Comparison of ENCODE assay signal across 16 mouse cellular contexts in the genomic region with DNA sequence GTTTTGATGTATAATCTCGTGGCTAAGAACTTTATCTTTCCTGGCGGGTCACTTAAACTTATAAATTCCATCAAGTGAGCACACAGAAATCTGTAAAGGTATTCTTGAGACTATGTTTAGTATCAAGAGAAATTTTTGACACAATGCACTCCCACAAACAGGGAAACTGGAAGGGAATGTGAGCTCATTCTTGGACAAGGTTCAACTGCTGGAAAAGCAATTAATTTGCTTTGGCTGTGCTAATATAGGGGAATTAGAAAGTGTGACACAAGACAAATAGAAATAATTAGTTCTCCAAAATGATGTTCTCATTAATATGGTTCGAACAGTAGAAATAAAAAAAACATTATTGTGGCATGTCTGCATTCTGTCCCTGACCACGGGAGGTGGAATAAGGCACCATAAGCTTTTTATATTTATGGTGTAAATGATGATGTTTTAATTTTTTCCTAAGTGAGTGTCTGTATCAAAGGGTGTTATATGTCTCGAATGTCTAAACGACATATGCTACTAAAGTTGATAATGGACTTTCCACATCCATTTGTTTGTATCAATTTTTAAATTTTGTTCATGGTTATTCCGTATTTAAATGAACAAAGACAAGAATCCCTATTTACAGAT.
DNase-seq lines count a peak whose midpoint lies in the region; ATAC-seq and TF ChIP-seq lines count a peak whose summit lies in the region.
"Had no signal": no experiment of that assay in that cellular context is flagged by ENCODE, and none has a peak within 500 bp of the region (broad histone marks: within the 10 kb centered on the region; RNA-seq: fewer than 3 reads in every experiment).

No protein-coding gene starts in this region.

- H3K9me3 ChIP-seq in lung, embryonic 14.5 days (ENCODE audit: low read depth, low read length), result no peaks in the 10 kb centered on the region
- H3K9me3 ChIP-seq: hindbrain, embryonic 15.5 days; liver, embryonic 15.5 days; stomach, embryonic 15.5 days had no signal

- no peak for TF ChIP-seq CTCF in gastrocnemius, adult 2 months (IDR thresholded peaks at IDR 0.05)
- TF ChIP-seq CTCF in lung, embryonic 14.5 days (IDR thresholded peaks at IDR 0.05; ENCODE audit: low read depth), result no peak
- TF ChIP-seq CTCF in brain, embryonic 14.5 days (IDR thresholded peaks at IDR 0.05; ENCODE audit: borderline replicate concordance, extremely low read depth, insufficient read depth, insufficient read length), result no peak

- no peaks in the 10 kb centered on the region for H3K27me3 ChIP-seq in lung, embryonic 14.5 days (ENCODE audit: insufficient read depth, low read length)
- H3K27me3 ChIP-seq: hindbrain, embryonic 15.5 days; liver, embryonic 15.5 days; stomach, embryonic 15.5 days had no signal

- H3K4me3 ChIP-seq in gastrocnemius, adult 2 months, result no peak overlapping the region
- no peak overlapping the region for H3K4me3 ChIP-seq in lung, embryonic 14.5 days (ENCODE audit: low read depth, low read length)
- H3K4me3 ChIP-seq: hindbrain, embryonic 15.5 days; liver, embryonic 15.5 days; stomach, embryonic 15.5 days had no signal

- TF ChIP-seq POLR2A in brain, embryonic 14.5 days (IDR thresholded peaks at IDR 0.05; ENCODE audit: borderline replicate concordance, extremely low read depth, insufficient read depth, insufficient read length, poor library complexity, severe bottlenecking), result no peak

- H3K9ac ChIP-seq in lung, embryonic 14.5 days, result no peak overlapping the region
- H3K9ac ChIP-seq: hindbrain, embryonic 15.5 days; liver, embryonic 15.5 days; stomach, embryonic 15.5 days had no signal

- H3K27ac ChIP-seq in gastrocnemius, adult 2 months, result peak overlapping the region; percentile 62
- no peak overlapping the region for H3K27ac ChIP-seq in lung, embryonic 14.5 days (ENCODE audit: low read depth)
- H3K27ac ChIP-seq: hindbrain, embryonic 15.5 days; liver, embryonic 15.5 days; stomach, embryonic 15.5 days had no signal

- no peak for DNase-seq in gastrocnemius, adult 2 months
- DNase-seq in gastrocnemius, postnatal 4 days (ENCODE audit: low spot score in 2 of 2), result no peak
- DNase-seq in lung, embryonic 14.5 days, result peak; percentile 56
- DNase-seq in lung, postnatal 25 days (ENCODE audit: low spot score), result no peak
- peak; percentile 93 for DNase-seq in brain, embryonic 14.5 days (ENCODE audit: low read depth)
- peak; percentile 8 to 9 for DNase-seq in heart, postnatal 36 days
- DNase-seq in ovary, postnatal 36 days (ENCODE audit: low spot score), result no peak
- DNase-seq: adrenal gland, postnatal 14 days; B cell, adult 2 months; gastrocnemius, postnatal 25 days; right cerebral cortex, postnatal 4 days; thymus, postnatal 14 days had no signal

- H3K4me2 ChIP-seq in lung, embryonic 14.5 days, result no peak overlapping the region
- H3K4me2 ChIP-seq: hindbrain, embryonic 15.5 days; liver, embryonic 15.5 days; stomach, embryonic 15.5 days had no signal

- ATAC-seq in lung, embryonic 14.5 days (ENCODE audit: insufficient read depth), result no peak
- no peak for ATAC-seq in erythroid progenitor cell, adult 5-6 weeks (replicated peaks; ENCODE audit: low FRiP score, poor library complexity, severe bottlenecking)

- 53% methylated on average over 7 of the region's 7 CpGs for WGBS in lung, embryonic 14.5 days

- H3K4me1 ChIP-seq in lung, embryonic 14.5 days (ENCODE audit: insufficient read depth), result no peaks in the 10 kb centered on the region
- H3K4me1 ChIP-seq: liver, embryonic 15.5 days; stomach, embryonic 15.5 days had no signal

- H3K36me3 ChIP-seq in lung, embryonic 14.5 days (ENCODE audit: insufficient read depth), result no peaks in the 10 kb centered on the region
- H3K36me3 ChIP-seq: hindbrain, embryonic 15.5 days; liver, embryonic 15.5 days; stomach, embryonic 15.5 days had no signal

- intact Hi-C loops in gastrocnemius, adult 2 months (cut with DNase I), result no loop called here
- intact Hi-C loops in heart, postnatal 36 days (cut with DNase I), result loop anchor here (5.0 kb wide), 3 partner anchors 212 to 257 kb away; no protein-coding TSS in a partner anchor

Comparison
In these comparisons a context has a peak if more than half of its experiments do, and no peak if none do; other contexts are left out.
1. DNase-seq: peak in lung, embryonic 14.5 days (single experiment), brain, embryonic 14.5 days (single experiment) and heart, postnatal 36 days (2 of 2); none in gastrocnemius, adult 2 months (single experiment), gastrocnemius, postnatal 4 days (0 of 2), lung, postnatal 25 days (single experiment) and ovary, postnatal 36 days (single experiment).